Mouse (Mus musculus): Measurements from ENCODE around the gene Crim1. TPM values are rescaled to one million over a fixed set of nuclear protein-coding genes. Genes with fewer than 3 reads are reported as not detected.

Crim1 gene
- polyA plus RNA-seq, 1 experiment from 2014 or later, result 11.9 TPM

DNA sequence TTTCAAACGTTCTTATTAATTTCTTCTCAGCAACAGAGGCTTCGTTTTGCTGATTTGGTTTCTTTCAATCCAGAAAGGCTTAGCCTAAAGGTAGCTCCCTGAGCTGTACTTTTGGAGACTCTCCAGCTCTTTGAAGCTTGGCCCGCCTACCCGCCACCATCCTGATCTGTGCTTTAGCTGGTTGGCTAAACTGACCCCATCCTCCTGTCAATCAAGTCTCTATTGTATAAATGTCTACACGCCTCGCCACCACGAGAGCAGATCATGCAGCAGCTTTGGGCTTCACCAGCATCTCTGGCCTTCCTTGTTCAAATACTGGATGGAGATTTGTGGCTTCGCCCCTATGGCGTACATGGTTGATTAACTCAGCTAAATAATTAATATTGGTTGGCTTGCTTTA is 108.2 kb downstream of the Crim1 start:
- H3K36me3 ChIP-seq (ENCODE audit: control insufficient read depth, insufficient read depth, low read length), result 0 out of 2 replicates have a peak, but pooled peaks cover 5% of the 10 kb centered on the region
- H3K9ac ChIP-seq (replicated peaks; ENCODE audit: low read length), result no peak overlapping the region
- 88% methylated on average over 9 of the region's 9 CpGs for WGBS
- H3K4me2 ChIP-seq (ENCODE audit: low read length), result no peak overlapping the region
- no peaks in the 10 kb centered on the region for H3K27me3 ChIP-seq (ENCODE audit: control insufficient read depth, insufficient read depth, low read length)
- no peak for ATAC-seq (ENCODE audit: low FRiP score, low TSS enrichment)
- no peak overlapping the region for H3K4me3 ChIP-seq (replicated peaks; ENCODE audit: low read depth, low read length)
- no peaks in the 10 kb centered on the region for H3K4me1 ChIP-seq (ENCODE audit: control insufficient read depth, insufficient read depth, low read length)
- no peaks in the 10 kb centered on the region for H3K9me3 ChIP-seq (ENCODE audit: control insufficient read depth, low read length)
- DNase-seq, result no peak
- no peak overlapping the region for H3K27ac ChIP-seq (replicated peaks; ENCODE audit: low read depth, low read length)

- no peaks in the 10 kb centered on the region for H3K9me3 ChIP-seq (ENCODE audit: control insufficient read depth, low read length)
- no peak for DNase-seq
- WGBS, result 84% methylated on average over 12 of the region's 12 CpGs
- no peaks in the 10 kb centered on the region for H3K4me1 ChIP-seq (ENCODE audit: control insufficient read depth, insufficient read depth, low read length)
- no peak overlapping the region for H3K4me2 ChIP-seq (ENCODE audit: low read length)
- no peak overlapping the region for H3K4me3 ChIP-seq (replicated peaks; ENCODE audit: low read depth, low read length)
- no peak overlapping the region for H3K27ac ChIP-seq (replicated peaks; ENCODE audit: low read depth, low read length)
- no peaks in the 10 kb centered on the region for H3K27me3 ChIP-seq (ENCODE audit: control insufficient read depth, insufficient read depth, low read length)
- no peak overlapping the region for H3K9ac ChIP-seq (replicated peaks; ENCODE audit: low read length)
- ATAC-seq (ENCODE audit: low FRiP score, low TSS enrichment), result no peak
- H3K36me3 ChIP-seq (ENCODE audit: control insufficient read depth, insufficient read depth, low read length), result peaks cover 13% of the 10 kb centered on the region
Observed at GRCm38 (mm10) chr17:78313006-78313405, 113.0 kb downstream of the Crim1 start.

- Histone ChIP-seq H3K9ac (replicated peaks; ENCODE audit: low read length) (no peak overlapping the region), H3K27ac (replicated peaks; ENCODE audit: low read depth, low read length) (no peak overlapping the region), H3K36me3 (ENCODE audit: control insufficient read depth, insufficient read depth, low read length) (peaks cover 13% of the 10 kb centered on the region), H3K4me3 (replicated peaks; ENCODE audit: low read depth, low read length) (no peak overlapping the region), H3K4me2 (ENCODE audit: low read length) (no peak overlapping the region), H3K27me3 (ENCODE audit: control insufficient read depth, insufficient read depth, low read length) (no peaks in the 10 kb centered on the region), H3K9me3 (ENCODE audit: control insufficient read depth, low read length) (no peaks in the 10 kb centered on the region), H3K4me1 (ENCODE audit: control insufficient read depth, insufficient read depth, low read length) (no peaks in the 10 kb centered on the region)
- 62% methylated on average over 5 of the region's 5 CpGs for WGBS
- DNase-seq (no peak), ATAC-seq (ENCODE audit: low FRiP score, low TSS enrichment) (no peak)
Observed at GRCm38 (mm10) chr17:78313612-78314011, 113.6 kb downstream of the Crim1 start.

GRCm38 (mm10) chr17:78315659-78316058 is 115.6 kb downstream of the Crim1 start:
- H3K27me3 ChIP-seq (ENCODE audit: control insufficient read depth, insufficient read depth, low read length), result no peaks in the 10 kb centered on the region
- ATAC-seq (ENCODE audit: low FRiP score, low TSS enrichment), result no peak
- WGBS, result 87% methylated on average over 11 of the region's 11 CpGs

DNA sequence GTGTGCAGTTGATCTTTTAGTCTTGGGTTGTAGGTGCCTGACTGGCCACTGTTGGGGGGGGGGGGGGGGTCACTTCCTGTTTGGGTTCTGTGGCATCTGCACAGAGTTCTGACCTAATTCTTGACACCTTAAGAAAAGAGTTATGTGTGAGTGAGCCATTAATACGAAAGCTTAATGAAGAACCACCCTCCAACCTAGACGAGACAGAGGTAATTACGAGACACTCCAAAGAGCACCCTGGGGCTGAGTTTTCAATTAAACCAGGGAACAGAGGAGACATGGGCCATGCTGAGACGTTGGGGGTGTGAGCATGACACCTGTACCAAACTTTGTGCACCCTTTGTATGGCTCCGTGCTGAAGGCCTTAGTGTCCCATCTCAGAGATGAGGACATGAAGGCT is 117.3 kb downstream of the Crim1 start:
- DNase-seq, result no peak
- Histone ChIP-seq H3K27me3 (ENCODE audit: control insufficient read depth, insufficient read depth, low read length) (no peaks in the 10 kb centered on the region), H3K4me1 (ENCODE audit: control insufficient read depth, insufficient read depth, low read length) (no peaks in the 10 kb centered on the region), H3K4me2 (ENCODE audit: low read length) (no peak overlapping the region), H3K9me3 (ENCODE audit: control insufficient read depth, low read length) (no peaks in the 10 kb centered on the region), H3K9ac (replicated peaks; ENCODE audit: low read length) (no peak overlapping the region), H3K4me3 (replicated peaks; ENCODE audit: low read depth, low read length) (no peak overlapping the region), H3K36me3 (ENCODE audit: control insufficient read depth, insufficient read depth, low read length) (peaks cover 10% of the 10 kb centered on the region), H3K27ac (replicated peaks; ENCODE audit: low read depth, low read length) (no peak overlapping the region)
- 88% methylated on average over 5 of the region's 5 CpGs for WGBS
- no peak for ATAC-seq (ENCODE audit: low FRiP score, low TSS enrichment)

More at GRCm38 (mm10) chr17:78315659-78316058, 115.6 kb downstream of the Crim1 start:
- Histone ChIP-seq H3K36me3 (ENCODE audit: control insufficient read depth, insufficient read depth, low read length) (peaks cover 10% of the 10 kb centered on the region), H3K9me3 (ENCODE audit: control insufficient read depth, low read length) (no peaks in the 10 kb centered on the region), H3K4me3 (replicated peaks; ENCODE audit: low read depth, low read length) (no peak overlapping the region), H3K27ac (replicated peaks; ENCODE audit: low read depth, low read length) (no peak overlapping the region), H3K9ac (replicated peaks; ENCODE audit: low read length) (no peak overlapping the region), H3K4me1 (ENCODE audit: control insufficient read depth, insufficient read depth, low read length) (no peaks in the 10 kb centered on the region), H3K4me2 (ENCODE audit: low read length) (no peak overlapping the region)
- no peak for DNase-seq

- Histone ChIP-seq H3K4me2 (ENCODE audit: low read length) (no peak overlapping the region), H3K36me3 (ENCODE audit: control insufficient read depth, insufficient read depth, low read length) (peaks cover 10% of the 10 kb centered on the region), H3K9me3 (ENCODE audit: control insufficient read depth, low read length) (no peaks in the 10 kb centered on the region), H3K9ac (replicated peaks; ENCODE audit: low read length) (no peak overlapping the region), H3K27ac (replicated peaks; ENCODE audit: low read depth, low read length) (no peak overlapping the region), H3K4me1 (ENCODE audit: control insufficient read depth, insufficient read depth, low read length) (no peaks in the 10 kb centered on the region), H3K4me3 (replicated peaks; ENCODE audit: low read depth, low read length) (no peak overlapping the region), H3K27me3 (ENCODE audit: control insufficient read depth, insufficient read depth, low read length) (no peaks in the 10 kb centered on the region)
- DNase-seq, result no peak
- ATAC-seq (ENCODE audit: low FRiP score, low TSS enrichment), result no peak
- 92% methylated on average over 3 of the region's 3 CpGs for WGBS
Observed at GRCm38 (mm10) chr17:78318810-78319209, 118.8 kb downstream of the Crim1 start.

DNA sequence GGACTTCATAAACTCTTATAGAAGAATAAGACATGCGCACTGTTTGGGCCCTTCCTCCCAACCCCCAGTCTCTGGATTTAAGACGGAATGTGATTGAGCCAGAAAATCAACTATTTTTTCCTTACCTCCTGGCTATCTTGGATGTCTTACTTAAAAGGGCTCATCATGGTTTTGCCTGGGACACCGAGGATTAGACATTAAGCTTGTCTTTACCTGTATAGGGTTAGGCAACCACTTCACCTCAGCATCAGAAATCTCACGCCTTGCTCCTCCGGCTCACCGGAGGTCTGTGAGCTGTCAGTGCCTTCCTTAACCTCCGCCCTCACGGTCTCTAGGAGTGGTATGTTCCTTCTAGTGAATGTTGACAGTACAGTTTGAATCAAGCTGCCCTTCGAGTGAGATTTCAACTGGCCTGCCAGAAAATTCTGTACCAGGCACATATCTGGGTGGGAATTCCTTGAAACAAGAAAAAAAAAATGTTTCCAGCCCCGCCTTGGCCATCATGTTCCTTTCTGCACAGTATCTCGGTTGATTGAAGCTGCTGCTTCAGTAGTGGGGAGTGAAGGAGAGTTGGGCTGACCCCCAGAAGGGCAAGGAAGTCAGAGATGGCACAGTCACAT is 121.3 kb downstream of the Crim1 start:
- H3K36me3 ChIP-seq (ENCODE audit: control insufficient read depth, insufficient read depth, low read length), result peaks cover under 1% of the 10 kb centered on the region; the same call in 1 of the 2 replicates

GRCm38 (mm10) chr17:78322369-78323335 is 122.6 kb downstream of the Crim1 start:
- Histone ChIP-seq H3K9me3 (ENCODE audit: control insufficient read depth, low read length) (no peaks in the 10 kb centered on the region), H3K4me3 (replicated peaks; ENCODE audit: low read depth, low read length) (no peak overlapping the region), H3K36me3 (ENCODE audit: control insufficient read depth, insufficient read depth, low read length) (no peaks in the 10 kb centered on the region), H3K27ac (replicated peaks; ENCODE audit: low read depth, low read length) (no peak overlapping the region), H3K27me3 (ENCODE audit: control insufficient read depth, insufficient read depth, low read length) (no peaks in the 10 kb centered on the region), H3K9ac (replicated peaks; ENCODE audit: low read length) (no peak overlapping the region), H3K4me2 (ENCODE audit: low read length) (no peak overlapping the region), H3K4me1 (ENCODE audit: control insufficient read depth, insufficient read depth, low read length) (no peaks in the 10 kb centered on the region)
- DNase-seq (peak; percentile 46), ATAC-seq (ENCODE audit: low FRiP score, low TSS enrichment) (no peak)
- 46% methylated on average over 18 of the region's 18 CpGs for whole genome bisulfite sequencing

More for the DNA sequence above, 121.3 kb downstream of the Crim1 start:
- ATAC-seq (ENCODE audit: low FRiP score, low TSS enrichment) (no peak), DNase-seq (no peak)
- WGBS, result 90% methylated on average over 11 of the region's 11 CpGs
- H3K9ac ChIP-seq (replicated peaks; ENCODE audit: low read length), result no peak overlapping the region
- no peak overlapping the region for H3K4me3 ChIP-seq (replicated peaks; ENCODE audit: low read depth, low read length)
- no peak overlapping the region for H3K4me2 ChIP-seq (ENCODE audit: low read length)
- H3K27ac ChIP-seq (replicated peaks; ENCODE audit: low read depth, low read length), result no peak overlapping the region
- no peaks in the 10 kb centered on the region for H3K27me3 ChIP-seq (ENCODE audit: control insufficient read depth, insufficient read depth, low read length)
- H3K4me1 ChIP-seq (ENCODE audit: control insufficient read depth, insufficient read depth, low read length), result no peaks in the 10 kb centered on the region
- H3K9me3 ChIP-seq (ENCODE audit: control insufficient read depth, low read length), result no peaks in the 10 kb centered on the region

Measured in midbrain, embryonic 14.5 days (tissue).